Mouse (Mus musculus) retina, adult 2 months (tissue): ENCODE measurements around the gene Ppp1r14b.
A peak's percentile ranks its signal among the peaks of the same experiment; 100 is the strongest.
"Not testable (repeated sequence)": the region's sequence is repeated elsewhere in the genome, so short reads cannot be mapped to it uniquely, and the experiment has no call there.

Experiments
- DNase-seq: peaks from one replicate; pipeline ENCODE4 v3.0.0-alpha.2; 2012; ENCODE audit warnings: low read depth, low spot score

Ppp1r14b gene

DNA sequence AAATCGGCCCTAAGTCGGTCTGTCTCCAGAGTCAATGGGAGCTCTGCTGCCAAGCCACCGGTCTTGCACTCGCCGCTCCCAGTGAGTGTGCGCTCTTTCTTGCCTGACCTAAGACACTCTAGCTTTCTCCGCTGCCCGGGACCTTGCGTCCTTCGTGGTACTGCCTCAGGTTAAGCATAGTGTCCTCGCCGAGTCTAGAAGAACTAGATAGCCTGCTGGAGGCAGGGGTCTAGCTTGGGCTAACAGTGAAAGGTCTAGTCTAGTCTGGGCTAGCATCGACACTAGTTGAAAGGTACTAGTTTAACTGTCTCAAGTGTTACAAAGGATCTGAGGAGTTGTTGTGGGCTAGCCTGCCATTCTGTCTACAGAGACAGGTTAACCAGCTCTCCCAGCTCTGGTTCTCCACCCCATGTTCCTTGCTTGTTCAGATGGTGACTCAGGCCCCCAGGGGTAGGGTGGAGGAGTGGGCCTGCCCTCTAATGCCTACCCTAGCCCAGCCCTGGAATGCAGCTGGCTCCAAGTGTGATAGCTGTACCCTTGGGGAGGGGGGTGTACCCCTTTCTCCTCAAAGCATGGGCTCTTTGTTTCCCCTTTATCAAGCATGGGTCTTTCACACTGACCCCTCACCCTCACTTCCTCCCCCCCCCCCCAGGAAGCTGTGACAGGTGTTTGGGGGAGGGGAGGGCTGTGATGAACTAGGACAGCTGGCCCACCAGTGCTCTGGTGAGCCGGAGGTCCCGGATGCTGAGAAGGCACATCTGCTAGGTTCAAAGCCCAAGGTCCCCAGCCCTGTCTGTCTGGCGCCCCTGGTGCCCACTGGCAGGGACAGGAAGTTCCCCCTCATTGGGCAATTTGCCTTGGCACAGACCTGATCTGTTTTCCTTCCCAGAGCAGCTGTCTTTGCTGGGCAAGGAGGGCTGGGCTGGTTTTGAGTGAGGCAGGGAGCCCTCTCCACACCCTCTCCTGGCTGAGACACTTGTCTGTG is 1.1 kb downstream of the Ppp1r14b start, which contains the start of gene Plcb3:
Plcb3 (minus strand) TSS at position 934 of the 985 bp plus-strand sequence.
- DNase-seq, result no peak

DNA sequence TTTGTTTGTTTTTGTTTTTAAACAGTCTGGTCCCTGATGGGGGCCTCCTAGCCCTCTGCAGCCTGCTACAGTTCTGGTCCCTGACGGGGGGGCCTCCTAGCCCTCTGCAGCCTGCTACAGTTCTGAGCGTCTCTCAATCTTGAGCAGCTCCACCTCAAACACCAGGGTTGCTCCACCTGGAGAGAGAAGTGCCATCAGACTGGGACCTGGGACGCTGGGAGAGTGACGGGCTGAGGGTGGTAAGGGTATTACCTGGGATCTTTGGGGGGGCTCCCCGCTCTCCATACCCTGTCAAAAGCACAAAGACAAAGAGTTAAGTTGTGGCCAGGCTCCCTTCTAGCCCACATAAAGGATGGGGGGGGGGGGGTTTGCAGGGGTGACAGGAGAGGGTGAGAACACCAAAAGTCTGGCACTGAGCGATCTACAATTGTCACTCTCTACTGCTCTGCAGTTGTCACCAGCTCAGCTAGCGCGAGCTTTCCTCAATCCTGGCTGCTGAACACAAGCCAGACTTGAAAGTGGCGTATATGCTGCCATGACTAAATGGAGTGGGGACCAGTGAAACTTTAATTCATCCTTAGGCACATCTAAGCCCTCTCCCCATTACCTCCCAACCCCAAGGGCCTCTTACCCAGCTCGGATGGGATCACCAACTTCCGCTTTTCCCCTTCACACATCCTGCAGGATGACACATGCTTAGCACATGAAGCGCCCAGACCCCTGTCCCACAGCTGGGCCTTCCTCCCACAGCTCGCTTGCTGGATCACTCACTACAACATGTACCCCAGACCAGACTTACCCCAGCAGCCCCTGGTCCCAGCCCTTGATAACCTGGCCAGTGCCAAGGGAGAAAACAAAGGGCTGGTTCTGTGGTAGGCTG is 3.2 kb downstream of the Ppp1r14b start:
- no peak for DNase-seq

DNA sequence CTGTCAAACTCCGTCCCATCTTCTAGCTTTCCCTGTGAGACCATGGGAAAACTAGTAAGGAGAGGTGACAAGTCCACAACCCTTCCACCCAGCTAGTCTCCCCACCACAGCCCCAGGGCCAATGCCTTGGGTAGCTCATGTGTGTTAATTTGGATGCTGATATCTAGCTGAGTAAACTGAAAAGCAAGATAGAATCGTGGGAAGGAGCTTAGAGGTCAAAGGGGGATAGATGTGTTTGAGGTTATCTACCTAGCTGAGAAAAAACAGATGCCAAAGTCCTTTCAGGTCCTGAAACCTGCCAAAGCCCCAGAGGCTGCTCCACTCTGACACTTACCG is 3.8 kb downstream of the Ppp1r14b start:
- no peak for DNase-seq

DNA sequence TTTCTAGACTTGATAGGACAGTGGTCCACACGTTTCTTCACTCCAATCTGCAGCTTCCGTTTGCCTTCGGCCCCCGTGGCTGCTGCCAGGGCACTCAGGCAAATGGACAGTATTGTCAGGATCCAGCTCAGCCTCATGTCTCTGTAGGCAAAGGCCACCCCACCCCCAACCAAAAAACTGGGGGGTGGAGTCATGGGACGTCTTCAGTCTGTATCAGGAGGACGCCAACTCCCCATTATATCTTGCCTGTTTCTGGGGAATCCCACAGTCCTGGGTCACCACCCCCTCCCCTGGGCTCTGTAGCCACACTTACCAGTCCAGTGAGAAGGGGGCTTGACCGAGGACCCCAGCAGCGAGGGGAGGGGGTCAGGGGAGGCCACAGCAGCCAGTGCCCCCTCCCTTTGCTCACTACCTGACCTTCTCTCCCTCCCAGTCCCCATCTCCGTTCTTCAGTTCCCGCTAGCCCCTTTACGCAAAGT is 4.3 kb downstream of the Ppp1r14b start:
- DNase-seq, result no peak

DNA sequence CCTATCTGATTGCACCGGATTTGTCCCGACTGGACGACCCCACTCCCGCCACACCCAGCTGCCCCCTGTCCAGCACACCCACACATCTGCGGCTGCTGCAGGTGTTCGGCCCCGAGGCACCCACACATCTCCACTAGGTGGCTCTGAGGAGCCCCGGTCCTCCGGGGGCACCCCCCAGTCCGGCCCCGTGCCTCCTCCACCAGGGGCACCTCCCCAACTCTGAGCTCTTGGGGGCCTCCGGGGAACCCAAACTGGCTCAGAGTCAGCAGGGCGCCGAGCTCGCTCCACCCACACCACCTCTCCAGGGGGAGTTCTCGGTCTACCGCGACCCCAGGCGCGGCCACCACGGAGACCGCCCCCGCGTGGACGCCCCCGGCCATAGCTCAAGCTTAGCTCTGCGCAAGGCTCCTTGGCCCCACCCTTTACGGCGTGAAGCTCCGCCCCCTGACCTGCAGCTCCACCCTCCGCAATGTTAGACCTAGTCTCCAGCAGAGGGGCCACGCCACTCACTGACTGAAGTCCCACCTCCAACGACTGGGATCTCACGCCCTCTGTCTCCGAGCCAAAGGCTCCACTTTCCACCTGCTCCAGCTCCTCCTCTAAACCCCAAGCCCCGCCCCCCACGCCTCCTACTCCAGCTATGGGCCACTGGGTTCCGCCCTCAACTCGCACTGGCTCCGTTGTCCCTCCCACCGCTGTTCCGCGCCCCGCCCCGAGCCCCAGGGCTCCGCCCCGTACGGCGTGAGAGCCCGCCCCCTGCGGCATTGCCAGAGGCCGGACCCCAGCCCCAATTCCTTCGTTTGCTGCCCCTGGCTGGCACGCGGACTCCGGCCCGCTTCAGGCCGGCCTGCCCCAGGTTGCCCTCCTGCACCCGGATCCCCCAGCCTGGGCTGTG is 5.0 kb downstream of the Ppp1r14b start:
- DNase-seq, result peak; percentile 97

DNA sequence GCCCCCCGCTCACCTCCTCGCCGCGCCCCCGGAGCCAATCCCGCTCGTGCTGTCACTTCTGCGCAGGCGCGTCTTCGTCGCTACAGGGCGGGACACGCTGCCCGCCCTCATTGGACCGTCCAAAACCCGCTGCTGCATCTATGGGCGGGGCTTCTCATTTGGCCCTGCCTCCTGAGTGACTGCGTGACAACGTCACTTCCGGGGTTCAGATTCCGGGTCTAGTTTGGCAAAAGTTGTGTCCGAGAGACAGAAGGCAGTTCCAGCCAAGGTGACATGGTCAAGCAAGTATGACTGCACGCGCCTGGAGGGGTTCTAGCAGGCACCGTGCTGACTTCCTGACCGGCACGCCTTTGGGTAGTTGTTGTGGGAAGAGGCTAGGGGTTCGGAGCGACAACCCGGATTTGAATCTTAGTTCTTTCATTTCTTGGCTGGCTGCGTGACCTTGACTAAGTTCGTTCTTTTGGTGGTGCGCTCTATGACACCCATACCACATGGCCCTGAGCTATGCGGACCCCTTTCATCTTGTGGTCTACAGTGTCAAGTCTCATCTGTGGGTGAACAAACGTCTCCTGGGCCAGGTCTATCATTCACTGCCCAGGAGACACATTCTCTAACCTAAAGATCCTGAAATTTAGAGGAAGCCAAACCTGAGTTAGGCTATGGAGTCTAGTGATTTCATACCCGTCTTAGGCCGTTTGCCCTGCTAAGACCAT is 5.8 kb downstream of the Ppp1r14b start, which contains the start of gene Fkbp2:
Fkbp2 (minus strand) TSS at position 121 of the 713 bp plus-strand sequence.
- peak; percentile 98 for DNase-seq

DNA sequence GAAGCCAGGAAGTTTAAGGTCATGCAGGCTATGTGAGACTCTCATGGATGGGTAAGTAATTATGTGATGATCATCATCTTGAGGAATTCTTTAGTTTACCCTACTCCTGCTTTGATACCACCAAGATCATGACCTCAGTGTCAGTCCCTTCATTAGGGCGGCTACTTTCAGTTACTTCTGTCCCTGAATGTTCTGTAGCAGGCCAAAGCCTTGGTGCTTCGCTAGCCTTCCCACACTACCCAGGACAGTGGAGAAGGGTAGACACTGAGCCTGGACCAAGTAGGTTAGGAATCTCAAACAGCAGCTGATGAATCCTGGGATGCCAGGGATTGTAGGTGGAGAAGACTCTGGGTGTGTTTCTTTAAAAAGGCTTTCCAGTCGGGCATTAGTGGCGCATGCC is 6.7 kb downstream of the Ppp1r14b start:
- no peak for DNase-seq

DNA sequence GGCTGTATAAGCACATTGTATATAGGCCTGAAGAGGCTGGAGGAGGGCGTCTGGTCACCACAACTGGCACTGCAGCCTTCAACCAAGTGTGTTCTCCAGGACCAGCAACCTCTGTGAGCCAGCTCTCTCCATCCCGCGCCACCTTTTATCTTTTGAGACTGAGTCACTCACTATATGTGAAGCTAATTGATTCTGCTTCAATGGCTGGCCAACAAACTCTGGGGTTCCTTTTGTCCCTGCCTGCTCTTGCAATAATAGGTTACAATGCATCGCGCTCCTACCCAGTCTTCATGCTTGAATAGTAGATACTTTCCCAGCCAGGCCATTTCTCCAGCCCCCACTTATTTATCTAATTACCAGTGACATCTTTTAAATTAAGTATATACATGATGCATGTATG is 8.9 kb downstream of the Ppp1r14b start:
- DNase-seq, result no peak

DNA sequence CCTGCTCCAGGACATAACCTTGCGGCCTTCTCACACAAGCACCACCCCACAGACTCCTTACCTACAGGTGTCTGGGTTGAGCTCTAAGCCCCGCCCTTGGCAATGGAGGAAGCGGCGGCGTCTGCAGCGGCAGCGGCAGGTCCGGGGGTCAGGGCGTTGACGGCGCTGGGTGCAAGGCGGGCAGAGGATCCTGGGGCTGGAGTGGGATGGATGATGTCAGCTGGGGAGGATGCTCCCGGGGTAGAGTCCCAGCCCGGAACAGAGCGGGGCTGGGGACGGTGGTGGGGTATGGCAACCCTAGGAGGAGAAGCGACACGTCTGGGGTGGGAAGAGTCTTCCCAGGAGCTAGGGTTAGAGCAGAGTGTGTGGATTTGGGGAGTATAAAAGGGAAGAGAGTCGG is 10.5 kb downstream of the Ppp1r14b start:
- no peak for DNase-seq

DNA sequence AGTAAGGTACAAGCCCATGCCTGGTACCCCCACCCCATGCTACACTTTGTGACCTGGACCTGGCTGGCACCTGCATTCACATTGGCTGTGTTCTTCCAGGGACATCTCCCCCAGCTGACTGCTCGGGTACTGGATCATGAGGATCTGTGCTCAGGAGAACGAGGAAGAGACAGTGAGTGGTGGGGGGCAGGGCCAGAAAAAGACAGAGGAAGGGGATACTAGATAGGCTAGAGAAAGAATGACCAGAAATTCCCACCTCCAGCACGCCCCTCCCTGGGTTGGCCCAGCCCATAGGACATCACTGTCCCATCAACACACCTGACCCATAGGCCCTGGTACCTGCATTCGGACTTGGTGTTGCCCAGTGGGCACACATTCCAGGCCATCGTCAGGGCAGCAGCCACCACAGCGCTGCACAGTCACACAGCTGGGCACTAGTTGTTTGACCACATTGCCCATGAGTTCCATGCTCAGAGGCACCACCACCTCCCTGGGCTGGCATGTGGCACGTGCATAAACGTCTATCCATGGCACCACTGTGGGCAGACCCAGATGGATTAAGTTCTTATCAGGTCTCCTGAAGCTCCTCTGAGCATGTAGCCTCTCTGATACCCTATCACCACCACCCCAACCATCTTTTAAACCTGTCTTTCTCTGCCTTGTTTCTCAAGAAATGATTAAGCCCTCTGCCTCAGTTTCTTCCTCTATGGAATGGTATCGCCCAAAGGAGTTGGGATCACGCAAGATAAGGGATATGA is 11.4 kb downstream of the Ppp1r14b start:
- no peak for DNase-seq

DNA sequence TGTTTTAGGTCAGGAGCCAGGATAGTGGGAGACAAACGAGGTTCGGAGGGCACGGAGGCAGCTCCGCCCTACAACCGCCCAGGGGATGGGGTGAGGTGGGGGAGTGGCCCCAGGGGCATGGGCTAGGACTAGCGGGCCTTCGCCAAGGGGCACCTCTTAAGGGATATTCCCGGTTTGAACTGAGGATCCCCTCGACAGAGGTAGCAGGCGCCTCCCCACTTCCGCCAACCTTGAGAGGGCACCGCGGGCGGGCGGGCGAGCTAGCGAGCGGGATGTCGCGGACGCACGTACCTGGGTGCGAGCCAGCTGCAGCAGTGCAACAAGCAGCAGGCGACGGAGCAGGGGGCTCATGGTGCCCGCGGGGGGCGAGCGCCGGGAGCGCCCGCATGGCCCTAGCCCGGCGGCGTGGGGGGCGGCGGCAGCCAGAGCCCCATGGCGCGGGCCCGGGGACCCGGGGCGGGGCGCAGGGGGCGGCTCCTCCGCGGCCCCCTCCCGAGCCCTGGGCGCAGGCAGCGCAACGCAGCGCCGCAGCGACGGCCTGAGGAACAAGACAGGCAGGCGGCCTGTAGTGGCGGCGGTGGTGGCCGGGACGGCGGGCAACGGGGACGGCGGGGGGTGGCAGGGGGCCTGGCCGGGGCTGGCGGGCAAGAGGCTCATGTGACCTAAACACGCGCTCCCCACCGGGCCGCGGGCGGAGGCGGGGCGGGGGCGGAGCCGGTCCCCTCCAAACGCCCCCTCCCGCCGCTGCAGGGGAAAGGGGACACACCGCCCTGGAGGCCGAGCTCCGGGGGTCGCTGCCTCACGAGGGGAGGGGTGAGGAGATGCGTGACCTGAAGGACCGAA is 12.5 kb downstream of the Ppp1r14b start, which contains the start of gene Vegfb:
Vegfb (minus strand) TSS at position 591 of the 843 bp plus-strand sequence.
- no peak for DNase-seq

DNA sequence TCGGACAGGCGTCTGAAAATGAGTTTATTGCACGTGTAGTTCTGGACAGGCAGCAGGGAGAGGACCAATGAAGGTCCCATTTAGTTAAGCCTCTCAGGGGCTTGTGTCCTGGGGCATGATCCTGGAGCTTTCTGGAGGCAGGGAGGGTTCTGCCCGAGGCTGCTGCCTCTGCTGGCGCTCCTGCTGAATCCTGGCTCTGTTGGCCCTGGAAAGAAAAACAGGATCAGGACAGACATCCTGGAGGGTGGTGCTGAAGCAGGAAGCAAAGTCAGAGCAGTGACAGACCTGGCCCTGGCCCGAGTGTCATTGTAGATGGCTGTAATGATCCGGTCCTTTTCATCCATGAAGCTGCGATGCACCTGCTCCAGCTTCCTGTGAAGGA is 13.1 kb downstream of the Ppp1r14b start:
- DNase-seq, result no peak

DNA sequence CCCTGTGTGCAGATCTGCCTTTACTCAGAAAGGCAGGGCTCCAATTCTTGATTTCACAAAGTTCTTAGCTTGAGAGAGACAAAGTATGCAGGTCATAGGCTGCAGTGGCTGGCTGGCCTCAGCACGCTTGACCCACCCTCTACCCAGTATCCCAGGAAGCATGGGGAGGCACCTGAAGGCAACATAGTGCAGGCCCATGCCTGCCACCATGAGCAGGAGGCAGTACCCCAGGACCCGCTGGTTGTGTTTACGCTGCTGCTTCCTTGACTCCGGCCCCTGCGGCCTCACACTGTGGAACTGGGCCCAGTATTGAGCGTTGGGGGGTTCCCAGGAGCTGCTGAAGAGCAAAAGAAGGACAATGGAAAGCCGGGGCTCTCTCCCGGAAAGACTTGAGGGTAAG is 14.5 kb downstream of the Ppp1r14b start:
- no peak for DNase-seq

DNA sequence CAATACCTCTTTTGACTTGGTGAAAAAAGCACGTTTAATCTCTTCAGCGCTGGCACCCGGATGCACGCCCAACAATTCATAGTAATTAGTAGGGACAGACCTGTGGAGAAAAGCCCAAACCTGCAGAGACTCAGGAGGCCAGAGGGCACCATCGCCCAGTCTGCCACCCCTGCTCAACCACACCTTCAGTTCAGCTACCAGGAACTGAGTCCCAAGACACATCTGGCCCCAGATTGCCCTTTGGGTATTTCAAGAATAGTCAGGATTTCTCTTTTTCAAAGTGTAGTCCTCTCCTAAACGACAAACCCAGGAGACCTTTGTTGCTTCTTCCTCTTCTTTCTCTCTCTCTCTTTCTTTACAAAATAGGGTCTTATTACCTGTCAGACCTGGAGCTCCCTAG is 15.9 kb downstream of the Ppp1r14b start:
- no peak for DNase-seq

DNA sequence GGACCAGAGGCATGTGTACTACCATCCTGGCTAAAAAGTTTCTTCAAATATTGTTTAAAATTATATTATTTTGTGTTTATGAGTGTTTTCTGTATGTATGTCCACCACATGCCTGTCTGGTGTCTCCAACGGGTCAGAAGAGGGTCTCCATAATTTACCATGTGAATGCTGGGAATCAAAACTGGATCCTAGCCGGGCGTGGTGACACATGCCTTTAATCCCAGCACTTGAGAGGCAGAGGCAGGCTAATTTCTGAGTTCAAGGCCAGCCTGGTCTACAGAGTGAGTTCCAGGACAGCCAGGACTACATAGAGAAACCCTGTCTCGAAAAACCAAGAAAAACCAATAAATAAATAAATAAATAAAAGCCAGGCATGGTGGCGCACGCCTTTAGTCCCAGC is 16.4 kb downstream of the Ppp1r14b start:
- not testable (repeated sequence) for DNase-seq

DNA sequence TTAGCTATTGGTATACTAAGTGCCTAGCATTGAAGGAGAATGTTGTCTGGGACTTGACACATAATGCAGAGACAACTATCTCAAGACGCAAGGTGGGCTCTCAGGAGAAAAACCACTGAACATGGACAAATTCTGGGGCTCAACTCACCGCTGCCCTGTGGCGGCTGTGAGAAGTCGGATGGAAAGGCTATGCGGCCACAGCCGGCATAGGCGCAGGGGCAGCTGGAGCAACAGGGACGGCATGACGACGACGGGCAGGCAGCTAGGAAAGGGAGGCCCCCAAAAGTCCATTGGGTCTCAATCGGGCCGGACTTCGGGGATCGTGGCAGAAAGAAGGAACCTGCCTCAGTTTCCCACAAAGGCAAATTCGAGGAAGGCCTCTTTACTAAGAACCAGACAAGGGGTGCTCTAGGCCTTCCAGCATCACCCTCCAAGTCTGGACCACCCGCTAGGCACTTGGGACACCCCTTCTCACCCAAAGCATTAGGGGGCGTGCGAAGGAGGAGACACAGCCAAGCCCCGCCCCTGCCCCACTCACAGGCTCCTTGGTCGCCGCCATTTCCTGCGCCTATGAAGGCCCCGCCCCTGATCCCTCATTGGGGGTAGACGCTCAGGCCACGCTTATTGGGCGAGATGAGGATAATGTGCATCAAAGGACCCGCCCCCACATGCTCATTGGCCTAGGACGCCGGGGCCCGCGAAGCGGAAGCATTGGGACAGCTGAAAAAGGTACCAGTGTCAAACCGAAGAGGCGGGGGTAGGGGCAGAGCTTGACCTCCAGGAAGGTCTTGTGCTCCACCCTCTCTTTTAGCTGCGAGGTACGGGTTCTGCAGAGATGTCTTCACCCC is 17.5 kb downstream of the Ppp1r14b start, which contains the start of gene Dnajc4:
Dnajc4 (minus strand) TSS at position 562 of the 848 bp plus-strand sequence.
- peak; percentile 83 for DNase-seq

DNA sequence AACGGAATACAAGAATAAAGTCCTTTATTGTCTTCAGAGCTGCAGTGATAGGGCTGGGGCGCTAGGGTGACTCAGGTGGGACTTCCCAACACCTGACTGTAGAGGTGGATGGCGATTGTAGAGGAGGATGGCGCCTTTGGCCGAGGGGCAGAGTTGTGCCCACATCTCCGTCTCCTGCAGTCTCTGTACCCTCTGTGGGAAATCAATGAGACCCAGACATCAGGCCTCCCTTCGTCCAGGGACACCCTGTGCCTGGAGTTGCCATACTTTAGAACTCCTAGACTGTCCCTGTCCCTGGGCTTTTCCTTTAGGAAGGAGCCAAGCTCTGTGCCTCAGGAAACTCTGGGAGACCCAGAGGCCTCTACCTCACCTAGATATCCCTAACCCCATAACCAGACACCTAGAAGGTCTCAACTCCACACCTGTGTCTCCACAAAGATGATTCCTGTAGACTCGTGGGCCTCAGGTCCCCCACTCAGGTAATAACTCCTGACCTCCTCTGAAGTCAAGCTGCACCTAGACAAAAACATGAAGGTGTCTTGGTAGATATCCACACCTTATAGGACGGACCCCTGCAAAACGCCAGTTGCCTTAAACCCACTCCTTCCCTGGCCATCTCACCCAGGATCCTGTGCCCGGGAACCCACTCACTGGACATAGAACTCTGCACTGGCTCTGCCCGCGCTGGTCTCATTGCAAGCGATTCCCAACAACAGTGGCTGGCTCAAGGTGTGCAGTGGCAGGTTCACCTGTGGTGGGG is 18.4 kb downstream of the Ppp1r14b start:
- no peak for DNase-seq
